Comparison of ENCODE assay signal across 15 mouse cellular contexts in the genomic region with DNA sequence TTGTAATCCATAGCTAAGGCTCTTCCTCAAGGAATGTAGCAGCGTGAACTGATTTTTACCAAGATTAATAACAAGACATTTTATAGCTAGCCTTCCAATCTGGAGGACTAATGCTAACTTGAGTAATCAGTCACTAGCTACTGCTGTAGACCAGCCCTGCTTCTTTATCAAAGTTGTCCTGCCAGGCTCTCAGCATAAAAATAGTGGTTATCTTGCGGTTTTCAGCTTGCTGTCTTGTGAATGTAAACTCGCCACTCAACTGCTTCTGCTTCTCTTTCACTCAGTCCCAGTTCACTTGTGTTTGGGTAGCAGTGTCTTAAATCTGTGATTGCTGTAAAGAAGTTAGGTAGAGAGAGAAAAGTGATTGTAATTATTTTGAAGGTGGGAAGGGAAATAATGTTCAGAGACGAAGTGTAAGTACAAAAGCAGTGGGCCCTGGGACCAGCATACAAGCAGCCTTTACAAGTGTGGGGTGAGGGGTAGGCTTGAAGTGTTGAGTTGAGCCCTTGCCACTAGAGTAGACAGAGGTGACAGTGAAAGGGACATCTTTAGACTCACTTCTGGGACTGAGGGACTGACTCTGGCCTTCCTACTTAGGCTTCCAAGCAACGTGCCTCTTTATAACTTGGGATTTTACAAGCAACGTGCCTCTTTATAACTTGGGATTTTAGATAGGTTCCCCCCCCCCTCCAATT. TPM values are rescaled to one million over a fixed set of nuclear protein-coding genes. Genes with fewer than 3 reads are reported as not detected.
A peak's percentile ranks its signal among the peaks of the same experiment; 100 is the strongest.
DNase-seq lines count a peak whose midpoint lies in the region; ATAC-seq and TF ChIP-seq lines count a peak whose summit lies in the region.
"Had no signal": no experiment of that assay in that cellular context is flagged by ENCODE, and none has a peak within 500 bp of the region (broad histone marks: within the 10 kb centered on the region; RNA-seq: fewer than 3 reads in every experiment).

No protein-coding gene starts in this region.

- no peaks in the 10 kb centered on the region for H3K36me3 ChIP-seq in heart, embryonic 10.5 days
- peaks cover 8% of the 10 kb centered on the region; the same call in 1 of the 2 replicates for H3K36me3 ChIP-seq in midbrain, embryonic 14.5 days (ENCODE audit: control insufficient read depth, insufficient read depth, low read length)
- H3K36me3 ChIP-seq: embryonic facial prominence, embryonic 15.5 days; limb, embryonic 15.5 days; lung, embryonic 15.5 days; stomach, embryonic 15.5 days had no signal

- H3K4me3 ChIP-seq in heart, embryonic 10.5 days: peak overlapping the region; percentile 24; the same call in 1 of the 2 replicates
- peak overlapping the region; percentile 95 for H3K4me3 ChIP-seq in left cerebral cortex, adult 2 months
- H3K4me3 ChIP-seq in cortical plate, adult 2 months (ENCODE audit: insufficient read depth, low read length): peak overlapping the region; percentile 37; the same call in 1 of the 2 replicates
- no peak overlapping the region for H3K4me3 ChIP-seq in midbrain, embryonic 14.5 days (replicated peaks; ENCODE audit: low read depth, low read length)
- H3K4me3 ChIP-seq: embryonic facial prominence, embryonic 15.5 days; limb, embryonic 15.5 days; lung, embryonic 15.5 days; stomach, embryonic 15.5 days had no signal

- 0 out of 2 replicates have a peak overlapping the region, but pooled peaks have one; percentile 60 for H3K27ac ChIP-seq in heart, embryonic 10.5 days
- peak overlapping the region; percentile 33; the same call in 1 of the 2 replicates for H3K27ac ChIP-seq in left cerebral cortex, adult 2 months
- no peak overlapping the region for H3K27ac ChIP-seq in cortical plate, adult 2 months (ENCODE audit: insufficient read depth, low read length)
- no peak overlapping the region for H3K27ac ChIP-seq in midbrain, embryonic 14.5 days (replicated peaks; ENCODE audit: low read depth, low read length)
- H3K27ac ChIP-seq: embryonic facial prominence, embryonic 15.5 days; limb, embryonic 15.5 days; lung, embryonic 15.5 days; stomach, embryonic 15.5 days had no signal

- 35% methylated on average over 6 of the region's 6 CpGs for WGBS in heart, embryonic 10.5 days
- 84% methylated on average over 6 of the region's 6 CpGs for WGBS in midbrain, embryonic 14.5 days

- no peaks in the 10 kb centered on the region for H3K9me3 ChIP-seq in heart, embryonic 10.5 days
- H3K9me3 ChIP-seq in midbrain, embryonic 14.5 days (ENCODE audit: control insufficient read depth, low read length): no peaks in the 10 kb centered on the region
- H3K9me3 ChIP-seq: embryonic facial prominence, embryonic 15.5 days; limb, embryonic 15.5 days; lung, embryonic 15.5 days; stomach, embryonic 15.5 days had no signal

- no peak overlapping the region; the same call in 1 of the 2 replicates for H3K9ac ChIP-seq in midbrain, embryonic 14.5 days (replicated peaks; ENCODE audit: low read length)
- H3K9ac ChIP-seq: embryonic facial prominence, embryonic 15.5 days; limb, embryonic 15.5 days; lung, embryonic 15.5 days; stomach, embryonic 15.5 days had no signal

- peak overlapping the region; percentile 37 for H3K4me2 ChIP-seq in midbrain, embryonic 14.5 days (ENCODE audit: low read length)
- H3K4me2 ChIP-seq: embryonic facial prominence, embryonic 15.5 days; limb, embryonic 15.5 days; lung, embryonic 15.5 days; stomach, embryonic 15.5 days had no signal

- peak; percentile 80 for DNase-seq in heart, embryonic 10.5 days (ENCODE audit: low spot score)
- DNase-seq in heart, postnatal 10 days: no peak
- no peak for DNase-seq in left cerebral cortex, adult 2 months (ENCODE audit: extremely low spot score in 1 of 2, low spot score in 2 of 2)
- DNase-seq in left cerebral cortex, adult 18-20 months (ENCODE audit: low spot score in 2 of 2): no peak
- DNase-seq in midbrain, embryonic 14.5 days: no peak
- DNase-seq in right cerebral cortex, postnatal 14 days: no peak
- no peak for DNase-seq in gastrocnemius, postnatal 25 days
- DNase-seq: B cell, adult 2 months; kidney, postnatal 10 days had no signal

- intact Hi-C loops in heart, postnatal 10 days (cut with DNase I): loop anchor here (10.0 kb wide), 2 partner anchors 546 to 824 kb away; no protein-coding TSS in a partner anchor
- intact Hi-C loops in left cerebral cortex, adult 2 months (cut with DNase I): loop anchor here (10.0 kb wide), 4 partner anchors 426 to 1294 kb away; a partner anchor contains a TSS

- TF ChIP-seq CTCF in left cerebral cortex, adult 2 months (IDR thresholded peaks at IDR 0.05): no peak
- no peak for TF ChIP-seq CTCF in cortical plate, adult 2 months (IDR thresholded peaks at IDR 0.05; ENCODE audit: extremely low read depth, insufficient read depth, low read length)

- H3K4me1 ChIP-seq in heart, embryonic 10.5 days: no peaks in the 10 kb centered on the region
- H3K4me1 ChIP-seq in cortical plate, adult 2 months (ENCODE audit: control insufficient read depth, insufficient read depth, low read length): peaks cover 7% of the 10 kb centered on the region
- peaks cover 19% of the 10 kb centered on the region for H3K4me1 ChIP-seq in midbrain, embryonic 14.5 days (ENCODE audit: control insufficient read depth, insufficient read depth, low read length)
- H3K4me1 ChIP-seq: stomach, embryonic 15.5 days had no signal

- TF ChIP-seq POLR2A in cortical plate, adult 2 months (IDR thresholded peaks at IDR 0.05; ENCODE audit: extremely low read depth, insufficient read depth, low read length): no peak

- no peaks in the 10 kb centered on the region for H3K27me3 ChIP-seq in heart, embryonic 10.5 days (ENCODE audit: insufficient read depth, poor library complexity, severe bottlenecking)
- no peaks in the 10 kb centered on the region for H3K27me3 ChIP-seq in midbrain, embryonic 14.5 days (ENCODE audit: control insufficient read depth, insufficient read depth, low read length)
- H3K27me3 ChIP-seq: embryonic facial prominence, embryonic 15.5 days; limb, embryonic 15.5 days; lung, embryonic 15.5 days; stomach, embryonic 15.5 days had no signal

- ATAC-seq in midbrain, embryonic 14.5 days (ENCODE audit: low FRiP score, low TSS enrichment): no peak
- ATAC-seq: intestine, postnatal 0 days had no signal

RNA-seq across cellular contexts. Expression of a gene that starts 6.3 kb away (rescaled TPM):
- polyA plus RNA-seq in heart, embryonic 10.5 days (2016; fragmentation: Nextera tagmentation; extraction: Ambion mirVana): 3.8 and 6.0 TPM in 2 replicates
- total RNA-seq in heart, postnatal 10 days (2021): 10 to 100 TPM; 22.1 to 28.7 TPM
- 10 to 100 TPM; 59.2 to 66.1 TPM for total RNA-seq in left cerebral cortex, adult 2 months (2021)
- total RNA-seq in left cerebral cortex, adult 18-20 months (2021): 10 to 100 TPM; 52.6 to 54.8 TPM
- 33.7 TPM in 2 replicates for polyA plus RNA-seq in cortical plate, adult 2 months (2012; rRNA removed)
- 20.6 and 23.1 TPM in 2 replicates for polyA plus RNA-seq in midbrain, embryonic 14.5 days (2014; fragmentation: Nextera tagmentation; extraction: Ambion mirVana)
- total RNA-seq in gastrocnemius, postnatal 25 days (2021): 1 to 10 TPM; 7.1 to 8.0 TPM

Comparison
In these comparisons a context has a peak if more than half of its experiments do, and no peak if none do; other contexts are left out.
1. H3K27ac ChIP-seq: peak in heart, embryonic 10.5 days (single experiment) and left cerebral cortex, adult 2 months (single experiment); none in cortical plate, adult 2 months (single experiment) and midbrain, embryonic 14.5 days (single experiment).